Mouse (Mus musculus): ENCODE data around the gene Grb2.

GRCm38 (mm10) chr11:115604304-115604696, 104.1 kb downstream of the Grb2 start:
- TF ChIP-seq CTCF (IDR thresholded peaks at IDR 0.05; ENCODE audit: insufficient read depth, low read depth, low read length) (no peak), POLR2A (IDR thresholded peaks at IDR 0.05; ENCODE audit: insufficient read depth, low read depth, low read length) (no peak)
